Mouse (Mus musculus) NIH3T3 (cell line): Measurements from ENCODE around the gene Robo2.

Source experiments
- DNase-seq: peaks from one replicate; pipeline ENCODE4 v3.0.0-alpha.2; 2012; ENCODE audit warnings: low read depth

Gene Robo2

GRCm38 (mm10) chr16:73930323-73930722, 481.3 kb downstream of the Robo2 start:
- no peak for DNase-seq

- no peak for DNase-seq
These were observed 484.1 kb downstream of the Robo2 start for GRCm38 (mm10) chr16:73927481-73927880.

GRCm38 (mm10) chr16:73915425-73915824, 496.2 kb downstream of the Robo2 start:
- no peak for DNase-seq

GRCm38 (mm10) chr16:73914936-73915335, 496.7 kb downstream of the Robo2 start:
- DNase-seq, result no peak

- no peak for DNase-seq
These were observed 503.1 kb downstream of the Robo2 start for GRCm38 (mm10) chr16:73908504-73908903.

- DNase-seq, result no peak
These were observed 514.8 kb downstream of the Robo2 start for GRCm38 (mm10) chr16:73896856-73897255.

GRCm38 (mm10) chr16:73881911-73882310, 529.7 kb downstream of the Robo2 start:
- DNase-seq, result no peak

- no peak for DNase-seq
These were observed 533.7 kb downstream of the Robo2 start for GRCm38 (mm10) chr16:73877973-73878372.

- no peak for DNase-seq
These were observed 536.6 kb downstream of the Robo2 start for GRCm38 (mm10) chr16:73874991-73875390.

- DNase-seq, result no peak
These were observed 537.6 kb downstream of the Robo2 start for GRCm38 (mm10) chr16:73873828-73874558.

- DNase-seq, result no peak
These were observed 541.3 kb downstream of the Robo2 start for GRCm38 (mm10) chr16:73870296-73870695.

GRCm38 (mm10) chr16:73869527-73870212, 542.0 kb downstream of the Robo2 start:
- no peak for DNase-seq

GRCm38 (mm10) chr16:73864625-73865024, 547.0 kb downstream of the Robo2 start:
- no peak for DNase-seq

GRCm38 (mm10) chr16:73863748-73864147, 547.9 kb downstream of the Robo2 start:
- no peak for DNase-seq

GRCm38 (mm10) chr16:73858717-73859116, 552.9 kb downstream of the Robo2 start:
- no peak for DNase-seq

GRCm38 (mm10) chr16:73855821-73856220, 555.8 kb downstream of the Robo2 start:
- DNase-seq, result no peak
